Mouse (Mus musculus) myocyte (in vitro differentiated cells): ENCODE measurements around the gene Rbms1. TPM values are rescaled to one million over a fixed set of nuclear protein-coding genes. Genes with fewer than 3 reads are reported as not detected.

Experiments used
- H3K27me3 ChIP-seq: one replicate; pipeline ENCODE4 v1.6.1; 2011; ENCODE audit not compliant: control insufficient read depth, insufficient read depth, insufficient read length
- H3K36me3 ChIP-seq: one replicate; pipeline ENCODE4 v1.6.1; 2011; ENCODE audit not compliant: control insufficient read depth, insufficient read depth
- H3K4me2 ChIP-seq: one replicate; pipeline ENCODE4 v1.6.1; 2011; ENCODE audit warnings: low read depth, control low read depth
- H3K4me3 ChIP-seq: one replicate; pipeline ENCODE4 v1.5.1; 2011; ENCODE audit warnings: mild to moderate bottlenecking, control low read depth, moderate library complexity
- H3K79me2 ChIP-seq: one replicate; pipeline ENCODE4 v1.6.1; 2011; ENCODE audit not compliant: control insufficient read depth, insufficient read depth
- H3ac ChIP-seq: one replicate; pipeline ENCODE4 v1.6.1; 2011; ENCODE audit not compliant: control insufficient read depth, insufficient read length
- CEBPB ChIP-seq: IDR thresholded peaks from 2 replicates; pipeline ENCODE4 v1.6.1; 2011; ENCODE audit warnings: mild to moderate bottlenecking, moderate library complexity; ENCODE audit not compliant: poor library complexity, insufficient read depth, severe bottlenecking
- E2F4 ChIP-seq: IDR thresholded peaks from one replicate; pipeline ENCODE4 v1.6.1; 2011; ENCODE audit warnings: mild to moderate bottlenecking, control low read depth, moderate library complexity; ENCODE audit not compliant: insufficient read depth
- MAX ChIP-seq: IDR thresholded peaks from one replicate; pipeline ENCODE4 v1.6.1; 2011; ENCODE audit warnings: low read depth, mild to moderate bottlenecking, control low read depth
- MYOD1 ChIP-seq, 3 experiments: IDR thresholded peaks; one replicate each; pipeline ENCODE4 v1.6.1; 2011; ENCODE audit warnings: control low read depth in 2 of 3, low read depth in 2 of 3, mild to moderate bottlenecking in 2 of 3, moderate library complexity in 1 of 3; ENCODE audit not compliant: insufficient read length in 2 of 3, control insufficient read depth in 1 of 3
- MYOG ChIP-seq, 3 experiments: IDR thresholded peaks; one replicate each; pipeline ENCODE4 v1.6.1; 2011; ENCODE audit warnings: control low read depth in 2 of 3, low read depth in 2 of 3, mild to moderate bottlenecking in 2 of 3; ENCODE audit not compliant: insufficient read length in 2 of 3, control insufficient read depth in 1 of 3, insufficient read depth in 1 of 3
- POLR2A ChIP-seq: IDR thresholded peaks from one replicate; pipeline ENCODE4 v1.6.1; 2011; ENCODE audit warnings: low read depth, mild to moderate bottlenecking, control low read depth, moderate library complexity; ENCODE audit not compliant: insufficient read length
- POLR2AphosphoS2 ChIP-seq: IDR thresholded peaks from one replicate; pipeline ENCODE4 v1.6.1; 2011; ENCODE audit warnings: low read depth, control low read depth; ENCODE audit not compliant: insufficient read length
- REST ChIP-seq: IDR thresholded peaks from one replicate; pipeline ENCODE4 v1.6.1; 2011; ENCODE audit warnings: mild to moderate bottlenecking, control low read depth, moderate library complexity; ENCODE audit not compliant: insufficient read depth, insufficient read length
- SRF ChIP-seq: IDR thresholded peaks from one replicate; pipeline ENCODE4 v1.6.1; 2011; ENCODE audit warnings: low read depth; ENCODE audit not compliant: control insufficient read depth, insufficient read length
- TCF12 ChIP-seq: IDR thresholded peaks from one replicate; pipeline ENCODE4 v1.6.1; 2011; ENCODE audit warnings: mild to moderate bottlenecking, control low read depth; ENCODE audit not compliant: poor library complexity, insufficient read depth, severe bottlenecking
- TCF3 ChIP-seq: IDR thresholded peaks from one replicate; pipeline ENCODE4 v1.6.1; 2011; ENCODE audit warnings: low read depth, control low read depth; ENCODE audit not compliant: insufficient read length
- USF1 ChIP-seq: IDR thresholded peaks from one replicate; pipeline ENCODE4 v1.6.1; 2011; ENCODE audit warnings: low read depth, mild to moderate bottlenecking, control low read depth, moderate library complexity
- polyA plus RNA-seq: library from polyadenylated mRNA; unstranded; fragments of >200 nt; fragmentation: generic; extraction: Trizol; gene quantifications from one replicate; pipeline ENCODE4 v1.2.1, GENCODE M21; 2012; ENCODE audit warnings: missing spikeins

Rbms1 gene
- polyA plus RNA-seq, 1 experiment = 34.8 TPM

- no peak overlapping the region for H3K4me2 ChIP-seq
- no peak overlapping the region for H3ac ChIP-seq
- no peak for TF ChIP-seq TCF3
- no peak for TF ChIP-seq POLR2AphosphoS2
- TF ChIP-seq CEBPB = no peak
- TF ChIP-seq REST = no peak
- no peak for TF ChIP-seq MYOG (IDR thresholded peaks at IDR 0.05; ENCODE audit: control insufficient read depth in 1 of 3, insufficient read depth in 1 of 3, insufficient read length in 2 of 3, low read depth in 2 of 3)
- TF ChIP-seq SRF = no peak
- no peak for TF ChIP-seq MAX
- TF ChIP-seq TCF12 = no peak
- peaks cover 48% of the 10 kb centered on the region for H3K36me3 ChIP-seq
- H3K4me3 ChIP-seq = no peak overlapping the region
- no peaks in the 10 kb centered on the region for H3K27me3 ChIP-seq
- H3K79me2 ChIP-seq = peaks cover 51% of the 10 kb centered on the region
Observed at GRCm38 (mm10) chr2:60796969-60797669, 165.9 kb downstream of the Rbms1 start.

GRCm38 (mm10) chr2:60796616-60796968 is 166.4 kb downstream of the Rbms1 start:
- Histone ChIP-seq H3K79me2 (peaks cover 50% of the 10 kb centered on the region), H3K4me3 (no peak overlapping the region), H3K4me2 (no peak overlapping the region), H3K36me3 (peaks cover 54% of the 10 kb centered on the region), H3ac (no peak overlapping the region), H3K27me3 (no peaks in the 10 kb centered on the region)
- TF ChIP-seq SRF (no peak), MYOG (IDR thresholded peaks at IDR 0.05; ENCODE audit: control insufficient read depth in 1 of 3, insufficient read depth in 1 of 3, insufficient read length in 2 of 3, low read depth in 2 of 3) (no peak), USF1 (no peak), TCF12 (no peak), REST (no peak), TCF3 (no peak), MYOD1 (IDR thresholded peaks at IDR 0.05; ENCODE audit: control insufficient read depth in 1 of 3, insufficient read length in 2 of 3, low read depth in 2 of 3) (no peak), CEBPB (no peak), POLR2A (no peak), POLR2AphosphoS2 (no peak)

GRCm38 (mm10) chr2:60795861-60796260 is 167.1 kb downstream of the Rbms1 start:
- Histone ChIP-seq H3K27me3 (no peaks in the 10 kb centered on the region), H3K4me2 (no peak overlapping the region), H3ac (no peak overlapping the region), H3K36me3 (peaks cover 60% of the 10 kb centered on the region), H3K79me2 (peaks cover 42% of the 10 kb centered on the region), H3K4me3 (no peak overlapping the region)
- TF ChIP-seq MAX (no peak), E2F4 (no peak), REST (no peak), POLR2AphosphoS2 (no peak), CEBPB (no peak), MYOD1 (IDR thresholded peaks at IDR 0.05; ENCODE audit: control insufficient read depth in 1 of 3, insufficient read length in 2 of 3, low read depth in 2 of 3) (no peak), TCF3 (no peak), TCF12 (no peak), USF1 (no peak), SRF (no peak), MYOG (IDR thresholded peaks at IDR 0.05; ENCODE audit: control insufficient read depth in 1 of 3, insufficient read depth in 1 of 3, insufficient read length in 2 of 3, low read depth in 2 of 3) (no peak), POLR2A (no peak)

- TF ChIP-seq TCF12 (no peak), MYOG (IDR thresholded peaks at IDR 0.05; ENCODE audit: control insufficient read depth in 1 of 3, insufficient read depth in 1 of 3, insufficient read length in 2 of 3, low read depth in 2 of 3) (no peak), E2F4 (no peak), POLR2A (no peak), TCF3 (no peak), SRF (no peak)
- Histone ChIP-seq H3K36me3 (peaks cover 65% of the 10 kb centered on the region), H3ac (no peak overlapping the region), H3K4me2 (no peak overlapping the region), H3K79me2 (peaks cover 32% of the 10 kb centered on the region), H3K4me3 (no peak overlapping the region), H3K27me3 (no peaks in the 10 kb centered on the region)
Observed at GRCm38 (mm10) chr2:60792506-60792905, 170.5 kb downstream of the Rbms1 start.

- peaks cover 21% of the 10 kb centered on the region for H3K79me2 ChIP-seq
- peaks cover 51% of the 10 kb centered on the region for H3K36me3 ChIP-seq
- TF ChIP-seq E2F4 (no peak), POLR2AphosphoS2 (no peak), CEBPB (no peak), USF1 (no peak), TCF3 (no peak), MYOD1 (IDR thresholded peaks at IDR 0.05; ENCODE audit: control insufficient read depth in 1 of 3, insufficient read length in 2 of 3, low read depth in 2 of 3) (no peak), MAX (no peak), TCF12 (no peak), SRF (no peak), POLR2A (no peak), REST (no peak), MYOG (IDR thresholded peaks at IDR 0.05; ENCODE audit: control insufficient read depth in 1 of 3, insufficient read depth in 1 of 3, insufficient read length in 2 of 3, low read depth in 2 of 3) (no peak)
Observed at GRCm38 (mm10) chr2:60789126-60789525, 173.9 kb downstream of the Rbms1 start.

More at GRCm38 (mm10) chr2:60789126-60789525, 173.9 kb downstream of the Rbms1 start:
- no peak overlapping the region for H3K4me3 ChIP-seq
- H3ac ChIP-seq = no peak overlapping the region
- H3K27me3 ChIP-seq = no peaks in the 10 kb centered on the region
- H3K4me2 ChIP-seq = no peak overlapping the region
